Comparison of ENCODE assay signal across 14 mouse cellular contexts in the genomic region with DNA sequence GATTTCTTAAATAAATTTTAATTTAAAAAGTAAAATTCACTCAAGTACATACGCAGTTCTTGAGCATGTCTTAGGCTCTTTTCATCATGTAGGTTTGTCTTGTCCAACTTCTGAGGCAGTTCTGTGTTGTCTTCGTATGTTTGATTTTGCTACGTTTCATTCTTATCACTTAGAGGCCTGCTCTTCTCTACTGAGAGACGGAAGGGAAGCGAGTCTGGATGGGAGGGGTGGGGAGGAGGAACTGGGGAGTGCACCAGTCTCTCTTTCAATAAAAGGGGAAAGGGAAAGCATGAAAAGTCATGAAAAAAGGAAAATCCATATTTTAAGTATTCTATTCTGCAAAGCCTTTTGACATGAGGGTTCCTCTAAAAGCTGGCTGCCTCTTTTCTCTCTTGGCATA.
"Had no signal": no experiment of that assay in that cellular context is flagged by ENCODE, and none has a peak within 500 bp of the region (broad histone marks: within the 10 kb centered on the region; RNA-seq: fewer than 3 reads in every experiment).

No protein-coding gene starts in this region.

- H3K4me1 ChIP-seq: kidney, embryonic 15.5 days; liver, embryonic 15.5 days; midbrain, embryonic 13.5 days; neural tube, embryonic 15.5 days had no signal

- H3K27me3 ChIP-seq: kidney, embryonic 15.5 days; liver, embryonic 15.5 days; lung, embryonic 15.5 days; midbrain, embryonic 13.5 days; neural tube, embryonic 15.5 days had no signal

- ATAC-seq: midbrain, embryonic 13.5 days had no signal

- H3K9me3 ChIP-seq: kidney, embryonic 15.5 days; liver, embryonic 15.5 days; lung, embryonic 15.5 days; midbrain, embryonic 13.5 days; neural tube, embryonic 15.5 days had no signal

- H3K27ac ChIP-seq: kidney, embryonic 15.5 days; liver, embryonic 15.5 days; lung, embryonic 15.5 days; macrophage; midbrain, embryonic 13.5 days; neural tube, embryonic 15.5 days had no signal

- DNase-seq: kidney, adult 2 months; kidney, postnatal 25 days; layer of hippocampus, adult 9-11 months; lung, postnatal 14 days; thymus, adult 2 months; thymus, postnatal 25 days had no signal

- H3K4me2 ChIP-seq: kidney, embryonic 15.5 days; liver, embryonic 11.5 days; liver, embryonic 15.5 days; lung, embryonic 15.5 days; midbrain, embryonic 13.5 days; neural tube, embryonic 15.5 days had no signal

- H3K9ac ChIP-seq: kidney, embryonic 15.5 days; liver, embryonic 15.5 days; lung, embryonic 15.5 days; midbrain, embryonic 13.5 days; neural tube, embryonic 15.5 days had no signal

- H3K4me3 ChIP-seq: kidney, embryonic 15.5 days; liver, embryonic 15.5 days; lung, embryonic 15.5 days; midbrain, embryonic 13.5 days; myocyte; neural tube, embryonic 15.5 days had no signal

- H3K36me3 ChIP-seq: kidney, embryonic 15.5 days; liver, embryonic 15.5 days; lung, embryonic 15.5 days; midbrain, embryonic 13.5 days; neural tube, embryonic 15.5 days had no signal
